Mouse (Mus musculus) liver, adult 2 months (tissue): ENCODE measurements at regions not wholly inside any gene's neighbourhood (a gene's known extent, or its start where the extent isn't known, plus 50 kb on each side); places are given as distances from the start of the nearest gene placed in this dataset.

ENCODE experiments used
- DNase-seq: peaks from one replicate; pipeline ENCODE4 v3.0.0-alpha.2; 2011; ENCODE audit warnings: low read depth, low spot score; ENCODE audit errors: extremely low read depth
- H3K27ac ChIP-seq: fragments of 200-500 bp; replicated peaks from 2 replicates; pipeline ENCODE4 v1.5.1; 2012; ENCODE audit warnings: low read depth, mild to moderate bottlenecking, control low read depth, inconsistent platforms, low read length; ENCODE audit not compliant: insufficient read depth
- H3K27me3 ChIP-seq: fragments of 200-500 bp; 2 replicates; pipeline ENCODE4 v1.6.1; 2012; ENCODE audit warnings: mild to moderate bottlenecking, moderate library complexity, low read length, inconsistent platforms; ENCODE audit not compliant: control insufficient read depth, insufficient read depth
- H3K36me3 ChIP-seq: fragments of 200-500 bp; 2 replicates; pipeline ENCODE4 v1.6.1; 2012; ENCODE audit warnings: low read length, inconsistent platforms; ENCODE audit not compliant: control insufficient read depth, insufficient read depth
- H3K4me1 ChIP-seq: fragments of 200-500 bp; 2 replicates; pipeline ENCODE4 v1.6.1; 2011; ENCODE audit warnings: low read length; ENCODE audit not compliant: control insufficient read depth, insufficient read depth
- H3K4me3 ChIP-seq: fragments of 200-500 bp; 2 replicates; pipeline ENCODE4 v1.5.1; 2011; ENCODE audit warnings: low read depth, mild to moderate bottlenecking, control low read depth, low read length, moderate library complexity; ENCODE audit not compliant: insufficient read depth
- H3K79me2 ChIP-seq: fragments of 200-500 bp; 2 replicates; pipeline ENCODE4 v1.6.1; 2012; ENCODE audit warnings: inconsistent platforms, mild to moderate bottlenecking, low read length, moderate library complexity; ENCODE audit not compliant: control insufficient read depth, insufficient read depth
- H3K9ac ChIP-seq: fragments of 200-500 bp; 2 replicates; pipeline ENCODE4 v1.6.1; 2012; ENCODE audit warnings: low read depth, mild to moderate bottlenecking, control low read depth, inconsistent platforms, low read length
- CTCF ChIP-seq: fragments of 200-500 bp; IDR thresholded peaks from 2 replicates; pipeline ENCODE4 v1.5.1; 2011; ENCODE audit warnings: low read depth, low read length, control low read depth
- POLR2A ChIP-seq: fragments of 200-500 bp; IDR thresholded peaks from 2 replicates; pipeline ENCODE4 v1.6.1; 2011; ENCODE audit warnings: low read length, control low read depth; ENCODE audit not compliant: insufficient read depth; ENCODE audit errors: extremely low read depth
- WGBS: fragments of 180-500 bp; shearing (Covaris S2); methylation state at CpG from one replicate; pipeline ENCODE4 v1.1.7; 2018; 5-methylcytosine and 5-hydroxymethylcytosine counted together

DNA sequence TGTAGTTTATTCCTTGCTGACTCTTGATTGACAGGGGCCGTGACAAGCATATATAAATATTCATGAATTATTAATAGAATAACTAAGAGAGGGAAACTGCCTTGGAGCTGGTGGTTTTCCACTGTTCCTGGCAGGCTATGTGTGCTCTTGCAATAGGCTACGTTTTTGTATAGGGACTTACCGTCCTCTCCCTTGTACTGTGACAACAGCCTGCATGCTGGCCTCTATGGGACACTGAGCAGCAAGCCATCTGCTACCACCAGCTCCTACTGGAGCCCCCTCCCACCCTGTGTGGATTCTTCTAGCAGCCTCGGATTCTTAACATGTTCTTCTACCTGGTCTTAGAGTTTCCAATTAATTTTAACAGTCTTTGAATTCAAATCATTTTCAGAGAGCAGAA is 261.6 kb upstream of the Id4 start:
- no peaks in the 10 kb centered on the region for H3K79me2 ChIP-seq
- no peaks in the 10 kb centered on the region for H3K4me1 ChIP-seq
- no peak overlapping the region for H3K9ac ChIP-seq
- H3K36me3 ChIP-seq: no peaks in the 10 kb centered on the region
- no peaks in the 10 kb centered on the region for H3K27me3 ChIP-seq
- 72% methylated on average over 4 of the region's 4 CpGs for WGBS
- no peak overlapping the region for H3K4me3 ChIP-seq
- TF ChIP-seq POLR2A (no peak), CTCF (no peak)
- no peak for DNase-seq
- H3K27ac ChIP-seq: no peak overlapping the region

DNA sequence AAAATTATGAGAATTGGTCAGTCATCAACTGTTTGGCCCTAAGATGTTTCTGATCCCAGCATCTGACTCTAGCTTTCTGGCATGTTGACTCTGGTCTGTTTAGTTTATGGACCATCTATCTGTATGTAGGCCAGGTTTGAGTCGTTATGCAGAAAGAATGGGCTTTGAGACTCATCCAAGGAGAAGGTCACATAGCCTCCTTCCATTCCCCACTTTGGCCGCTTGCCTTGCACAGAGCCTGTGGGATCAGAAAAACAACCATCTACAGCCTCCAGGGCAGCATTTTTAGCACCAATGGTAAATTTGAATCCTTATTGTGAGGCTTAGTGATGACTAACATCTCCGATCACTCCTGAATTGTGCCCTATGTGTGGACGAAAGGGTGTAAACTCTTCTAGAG is 257.9 kb upstream of the Id4 start:
- H3K4me1 ChIP-seq: no peaks in the 10 kb centered on the region
- TF ChIP-seq POLR2A (no peak), CTCF (no peak)

GRCm38 (mm10) chr13:48013336-48013750 is 247.7 kb upstream of the Id4 start:
- no peaks in the 10 kb centered on the region for H3K36me3 ChIP-seq
- no peaks in the 10 kb centered on the region for H3K79me2 ChIP-seq
- H3K4me3 ChIP-seq: no peak overlapping the region
- DNase-seq: no peak
- no peaks in the 10 kb centered on the region for H3K4me1 ChIP-seq
- no peak overlapping the region for H3K27ac ChIP-seq
- 83% methylated on average over 7 of the region's 7 CpGs for WGBS
- H3K27me3 ChIP-seq: no peaks in the 10 kb centered on the region
- TF ChIP-seq POLR2A (no peak), CTCF (no peak)
- H3K9ac ChIP-seq: no peak overlapping the region

More for the DNA sequence above, 257.9 kb upstream of the Id4 start:
- Histone ChIP-seq H3K9ac (no peak overlapping the region), H3K4me3 (no peak overlapping the region), H3K36me3 (no peaks in the 10 kb centered on the region), H3K27ac (no peak overlapping the region), H3K27me3 (no peaks in the 10 kb centered on the region), H3K79me2 (no peaks in the 10 kb centered on the region)
- WGBS: 86% methylated on average over 4 of the region's 4 CpGs
- no peak for DNase-seq

GRCm38 (mm10) chr13:48015296-48015695 is 245.7 kb upstream of the Id4 start:
- Histone ChIP-seq H3K4me3 (no peak overlapping the region), H3K4me1 (no peaks in the 10 kb centered on the region), H3K9ac (no peak overlapping the region), H3K27me3 (no peaks in the 10 kb centered on the region), H3K36me3 (no peaks in the 10 kb centered on the region), H3K27ac (no peak overlapping the region), H3K79me2 (no peaks in the 10 kb centered on the region)
- 77% methylated on average over 4 of the region's 4 CpGs for WGBS
- no peak for DNase-seq
- TF ChIP-seq CTCF: no peak
- no peak for TF ChIP-seq POLR2A

GRCm38 (mm10) chr13:48016051-48016450 is 245.0 kb upstream of the Id4 start:
- DNase-seq: no peak
- H3K27ac ChIP-seq: no peak overlapping the region

DNA sequence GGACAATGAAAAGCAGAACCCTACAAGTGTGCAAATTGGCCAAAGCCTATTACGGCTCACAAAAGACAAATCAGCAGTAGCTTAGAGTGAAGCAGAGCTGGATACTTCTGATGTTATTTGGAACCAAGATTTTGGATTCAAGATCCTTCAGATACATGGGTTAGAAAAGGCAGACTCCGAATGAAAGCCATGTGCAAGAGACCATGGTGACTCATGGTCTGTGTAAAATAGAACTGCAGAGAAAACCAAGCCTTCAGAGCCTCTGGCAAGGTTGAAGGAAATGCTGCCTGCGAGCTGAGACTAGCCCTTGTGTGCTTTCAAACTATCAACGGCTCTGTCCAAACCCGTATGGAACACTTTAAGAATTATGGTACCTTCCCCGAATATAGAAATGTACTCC is 244.4 kb upstream of the Id4 start:
- no peaks in the 10 kb centered on the region for H3K27me3 ChIP-seq
- H3K4me3 ChIP-seq: no peak overlapping the region
- WGBS: 87% methylated on average over 6 of the region's 6 CpGs
- TF ChIP-seq POLR2A: no peak
- TF ChIP-seq CTCF: no peak
- no peaks in the 10 kb centered on the region for H3K79me2 ChIP-seq
- no peak for DNase-seq
- H3K36me3 ChIP-seq: no peaks in the 10 kb centered on the region
- no peak overlapping the region for H3K27ac ChIP-seq
- H3K4me1 ChIP-seq: no peaks in the 10 kb centered on the region
- H3K9ac ChIP-seq: no peak overlapping the region

More at GRCm38 (mm10) chr13:48016051-48016450, 245.0 kb upstream of the Id4 start:
- no peaks in the 10 kb centered on the region for H3K36me3 ChIP-seq
- H3K4me3 ChIP-seq: no peak overlapping the region
- WGBS: 84% methylated on average over 3 of the region's 3 CpGs
- no peaks in the 10 kb centered on the region for H3K4me1 ChIP-seq
- no peaks in the 10 kb centered on the region for H3K27me3 ChIP-seq
- H3K9ac ChIP-seq: no peak overlapping the region
- H3K79me2 ChIP-seq: no peaks in the 10 kb centered on the region
- TF ChIP-seq POLR2A (no peak), CTCF (no peak)
